Mouse (Mus musculus) kidney, adult 2 months (tissue): ENCODE measurements around the gene Hist2h4.

ENCODE experiments used
- CTCF ChIP-seq: fragments of 200-500 bp; conservative IDR thresholded peaks from 2 replicates; pipeline ENCODE4 v1.5.1; 2011; ENCODE audit warnings: low read depth, mild to moderate bottlenecking, control low read depth, low read length, moderate library complexity, mixed read lengths; ENCODE audit not compliant: insufficient read depth, insufficient read length
- POLR2A ChIP-seq: fragments of 200-500 bp; IDR thresholded peaks from one replicate; pipeline ENCODE4 v1.6.1; 2011; ENCODE audit warnings: low read depth, low read length, control low read depth

GRCm38 (mm10) chr3:96251787-96252186 is 11.3 kb downstream of the Hist2h4 start:
- TF ChIP-seq CTCF (no peak), POLR2A (no peak)
